Mouse (Mus musculus): ENCODE results near the gene Helt. TPM values are rescaled to one million over a fixed set of nuclear protein-coding genes. Genes with fewer than 3 reads are reported as not detected.

Helt gene
- polyA plus RNA-seq, 1 experiment from 2014 or later, result not detected

Other genes with a start within 250 kb of the Helt start
- 24.5 and 25.8 TPM in 2 replicates for gene Cfap97, start 142.9 kb downstream of the Helt start, polyA plus RNA-seq (2014; fragmentation: Nextera tagmentation; extraction: Ambion mirVana)
- gene Snx25, start 142.5 kb downstream of the Helt start, polyA plus RNA-seq (2014; fragmentation: Nextera tagmentation; extraction: Ambion mirVana), result 5.4 and 6.5 TPM in 2 replicates
- 461 and 472 TPM in 2 replicates for gene Slc25a4, start 83.4 kb downstream of the Helt start, polyA plus RNA-seq (2014; fragmentation: Nextera tagmentation; extraction: Ambion mirVana)
- gene Acsl1, start 176.4 kb upstream of the Helt start, polyA plus RNA-seq (2014; fragmentation: Nextera tagmentation; extraction: Ambion mirVana), result 6.9 and 7.0 TPM in 2 replicates

Measured in limb, embryonic 11.5 days (tissue).